In the genomic region with DNA sequence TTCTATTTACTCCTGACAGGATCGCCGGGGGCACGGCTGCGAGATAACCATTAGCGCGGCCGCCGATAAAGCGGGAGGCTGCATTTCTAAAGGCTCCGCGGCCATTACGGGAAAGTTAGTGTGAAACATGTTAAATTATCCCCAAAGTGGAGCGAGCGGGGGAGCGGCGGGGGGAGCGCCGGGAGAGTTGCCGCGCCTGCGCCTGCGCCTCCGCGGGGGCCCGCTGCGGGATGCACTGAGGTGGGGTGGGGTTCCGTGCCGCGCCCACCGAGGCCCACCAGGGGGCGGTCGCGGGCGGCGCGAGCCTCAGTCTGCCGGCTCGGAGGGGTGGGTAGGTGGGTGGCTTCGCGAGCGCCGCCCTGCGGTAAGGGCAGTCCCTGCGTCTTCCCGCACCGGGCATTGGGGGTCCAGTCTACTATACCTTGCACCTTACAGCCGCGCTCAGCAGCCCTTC, we compare ENCODE assay signal across 8 mouse cellular contexts.
A peak's percentile ranks its signal among the peaks of the same experiment; 100 is the strongest.
DNase-seq lines count a peak whose midpoint lies in the region; ATAC-seq and TF ChIP-seq lines count a peak whose summit lies in the region.

No protein-coding gene starts in this region.

- peak overlapping the region; percentile 41 for H3K4me2 ChIP-seq in forebrain, postnatal 0 days (ENCODE audit: low read depth)
- H3K4me2 ChIP-seq in stomach, embryonic 14.5 days (replicated peaks; ENCODE audit: low read depth, low read length) = peak overlapping the region; percentile 34

- peak; percentile 35 to 55 for DNase-seq in layer of hippocampus, adult 18-20 months (ENCODE audit: low spot score in 2 of 2)
- no peak for DNase-seq in layer of hippocampus, adult 9-10 months (ENCODE audit: low spot score)
- DNase-seq in adrenal gland, postnatal 10 days = peak; percentile 57
- DNase-seq in forebrain, postnatal 0 days = peak; percentile 47
- DNase-seq in kidney, adult 2 months = peak; percentile 29
- peak; percentile 19 to 32 for DNase-seq in lung, postnatal 4 days

- H3K9ac ChIP-seq in forebrain, postnatal 0 days = no peak overlapping the region
- H3K9ac ChIP-seq in stomach, embryonic 14.5 days (replicated peaks; ENCODE audit: low read depth, low read length) = no peak overlapping the region

- peak; percentile 63 for TF ChIP-seq CTCF in forebrain, postnatal 0 days (IDR thresholded peaks at IDR 0.05; ENCODE audit: low read depth)
- peak; percentile 42 for TF ChIP-seq CTCF in kidney, adult 2 months (conservative IDR thresholded peaks at IDR 0.05; ENCODE audit: insufficient read depth, insufficient read length, low read depth, low read length)

- peak overlapping the region; percentile 25 for H3K4me3 ChIP-seq in forebrain, postnatal 0 days (ENCODE audit: low read depth, low read length)
- H3K4me3 ChIP-seq in kidney, adult 2 months (ENCODE audit: insufficient read depth, low read depth, low read length) = no peak overlapping the region
- H3K4me3 ChIP-seq in stomach, embryonic 14.5 days (ENCODE audit: low read depth, low read length) = peak overlapping the region; percentile 20

- under 1% methylated on average over 47 of the region's 48 CpGs for WGBS in forebrain, postnatal 0 days
- 2% methylated on average over 48 of the region's 48 CpGs for WGBS in kidney, adult 2 months
- 1% methylated on average over 47 of the region's 48 CpGs for WGBS in stomach, embryonic 14.5 days

- TF ChIP-seq POLR2A in kidney, adult 2 months (IDR thresholded peaks at IDR 0.05; ENCODE audit: low read depth, low read length) = no peak

- H3K27me3 ChIP-seq in forebrain, postnatal 0 days (ENCODE audit: insufficient read depth, low read length) = peaks cover 68% of the 10 kb centered on the region
- peaks cover 5% of the 10 kb centered on the region for H3K27me3 ChIP-seq in kidney, adult 2 months (replicated peaks; ENCODE audit: control insufficient read depth, insufficient read depth, low read length)
- H3K27me3 ChIP-seq in stomach, embryonic 14.5 days (ENCODE audit: control insufficient read depth, insufficient read depth, low read length) = peaks cover 63% of the 10 kb centered on the region

- H3K9me3 ChIP-seq in forebrain, postnatal 0 days (ENCODE audit: low read length) = no peaks in the 10 kb centered on the region
- H3K9me3 ChIP-seq in stomach, embryonic 14.5 days (ENCODE audit: control insufficient read depth, low read depth, low read length) = no peaks in the 10 kb centered on the region

- no peaks in the 10 kb centered on the region for H3K36me3 ChIP-seq in forebrain, postnatal 0 days (ENCODE audit: insufficient read depth)
- H3K36me3 ChIP-seq in kidney, adult 2 months (ENCODE audit: control insufficient read depth, insufficient read depth, low read length) = no peaks in the 10 kb centered on the region
- no peaks in the 10 kb centered on the region for H3K36me3 ChIP-seq in stomach, embryonic 14.5 days (ENCODE audit: control insufficient read depth, insufficient read depth, low read length)

- no peaks in the 10 kb centered on the region for H3K4me1 ChIP-seq in forebrain, postnatal 0 days (ENCODE audit: insufficient read depth)
- H3K4me1 ChIP-seq in kidney, adult 2 months (ENCODE audit: control insufficient read depth, insufficient read depth, low read length) = no peaks in the 10 kb centered on the region
- no peaks in the 10 kb centered on the region for H3K4me1 ChIP-seq in stomach, embryonic 14.5 days (ENCODE audit: control insufficient read depth, insufficient read depth, low read length)

- ATAC-seq in forebrain, postnatal 0 days = peak; percentile 29; the same call in 1 of the 2 replicates
- ATAC-seq in stomach, embryonic 14.5 days (ENCODE audit: insufficient number of reproducible peaks, insufficient read depth, low FRiP score, low read depth) = no peak
- no peak for ATAC-seq in monocyte, adult 5-6 weeks (replicated peaks; ENCODE audit: insufficient number of reproducible peaks, low FRiP score, low TSS enrichment, poor library complexity, severe bottlenecking)

- no peak overlapping the region for H3K27ac ChIP-seq in forebrain, postnatal 0 days (ENCODE audit: low read depth, low read length)
- no peak overlapping the region for H3K27ac ChIP-seq in kidney, adult 2 months (ENCODE audit: insufficient read depth, low read depth, low read length)
- H3K27ac ChIP-seq in stomach, embryonic 14.5 days (ENCODE audit: low read length) = no peak overlapping the region
